Mouse (Mus musculus): Measurements from ENCODE around the gene Nradd.
A peak's percentile ranks its signal among the peaks of the same experiment; 100 is the strongest.

Nradd gene

GRCm38 (mm10) chr9:110624361-110625166 lies at the start of gene Nradd:
Nradd (minus strand) TSS chr9:110624452.
- peak; percentile 88 for DNase-seq (ENCODE audit: low read depth, low spot score)

GRCm38 (mm10) chr9:110673107-110673752 lies 49.0 kb upstream of the Nradd start:
- no peak for DNase-seq (ENCODE audit: low read depth, low spot score)

GRCm38 (mm10) chr9:110672462-110673106 lies 48.3 kb upstream of the Nradd start:
- peak; percentile 47 for DNase-seq (ENCODE audit: low read depth, low spot score)

- no peak for DNase-seq (ENCODE audit: low read depth, low spot score)
Measured at GRCm38 (mm10) chr9:110669785-110670184, 45.5 kb upstream of the Nradd start.

- DNase-seq (ENCODE audit: low read depth, low spot score) = no peak
Measured at GRCm38 (mm10) chr9:110668601-110669293, 44.5 kb upstream of the Nradd start.

GRCm38 (mm10) chr9:110667219-110667836 lies 43.1 kb upstream of the Nradd start:
- DNase-seq (ENCODE audit: low read depth, low spot score) = no peak

GRCm38 (mm10) chr9:110666374-110666773 lies 42.1 kb upstream of the Nradd start:
- DNase-seq (ENCODE audit: low read depth, low spot score) = no peak

- DNase-seq (ENCODE audit: low read depth, low spot score) = peak; percentile 67
Measured at GRCm38 (mm10) chr9:110665912-110666311, 41.7 kb upstream of the Nradd start.

- DNase-seq (ENCODE audit: low read depth, low spot score) = no peak
Measured at GRCm38 (mm10) chr9:110662844-110663243, 38.6 kb upstream of the Nradd start.

- DNase-seq (ENCODE audit: low read depth, low spot score) = no peak
Measured at GRCm38 (mm10) chr9:110660856-110661612, 36.8 kb upstream of the Nradd start.

- no peak for DNase-seq (ENCODE audit: low read depth, low spot score)
Measured at GRCm38 (mm10) chr9:110660208-110660607, 36.0 kb upstream of the Nradd start.

- no peak for DNase-seq (ENCODE audit: low read depth, low spot score)
Measured at GRCm38 (mm10) chr9:110659521-110659920, 35.3 kb upstream of the Nradd start.

GRCm38 (mm10) chr9:110657474-110658078 lies 33.3 kb upstream of the Nradd start:
- DNase-seq (ENCODE audit: low read depth, low spot score) = peak; percentile 90

GRCm38 (mm10) chr9:110656249-110657221 lies 32.3 kb upstream of the Nradd start, which contains the start of gene Ccdc12:
Ccdc12 (plus strand) TSS chr9:110656503.
- peak; percentile 99 for DNase-seq (ENCODE audit: low read depth, low spot score)

GRCm38 (mm10) chr9:110655651-110656007 lies 31.4 kb upstream of the Nradd start:
- DNase-seq (ENCODE audit: low read depth, low spot score) = no peak

GRCm38 (mm10) chr9:110654726-110655650 lies 30.7 kb upstream of the Nradd start:
- DNase-seq (ENCODE audit: low read depth, low spot score) = no peak

- DNase-seq (ENCODE audit: low read depth, low spot score) = peak; percentile 97
Measured at GRCm38 (mm10) chr9:110653655-110654461, 29.6 kb upstream of the Nradd start, which contains the start of gene Nbeal2. Nbeal2 (minus strand) TSS chr9:110654161.

Measured in A20 (cell line).